Mouse (Mus musculus) ovary, adult 18-20 months (tissue): ENCODE results near the gene Cd164.

Experiments used
- DNase-seq: peaks from one replicate; pipeline ENCODE4 v3.0.0; 2022; ENCODE audit warnings: low spot score, mixed read lengths

The Cd164 gene

GRCm38 (mm10) chr10:41500941-41501340, 18.3 kb upstream of the Cd164 start:
- no peak for DNase-seq

DNA sequence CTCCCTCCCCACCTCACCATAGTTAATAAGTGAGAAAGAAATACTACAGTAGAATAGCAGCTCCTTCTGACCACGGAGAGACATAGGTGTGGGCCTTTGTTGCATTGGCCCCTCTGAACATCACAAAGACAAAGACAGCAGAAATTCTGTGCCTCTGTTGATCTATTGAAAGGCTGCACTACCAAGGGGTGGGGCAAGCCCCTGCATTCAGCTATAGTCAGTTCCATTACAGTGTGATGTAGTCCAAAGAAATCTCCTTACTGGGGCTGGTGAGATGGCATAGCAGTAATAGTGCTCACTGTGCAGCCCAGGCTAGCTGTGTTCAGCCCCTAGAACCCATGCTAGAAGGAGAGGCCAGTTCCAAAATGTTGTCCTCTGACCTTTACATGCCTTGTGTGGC, 14.2 kb upstream of the Cd164 start:
- DNase-seq = no peak

GRCm38 (mm10) chr10:41505446-41505845, 13.8 kb upstream of the Cd164 start:
- DNase-seq = peak; percentile 50

DNA sequence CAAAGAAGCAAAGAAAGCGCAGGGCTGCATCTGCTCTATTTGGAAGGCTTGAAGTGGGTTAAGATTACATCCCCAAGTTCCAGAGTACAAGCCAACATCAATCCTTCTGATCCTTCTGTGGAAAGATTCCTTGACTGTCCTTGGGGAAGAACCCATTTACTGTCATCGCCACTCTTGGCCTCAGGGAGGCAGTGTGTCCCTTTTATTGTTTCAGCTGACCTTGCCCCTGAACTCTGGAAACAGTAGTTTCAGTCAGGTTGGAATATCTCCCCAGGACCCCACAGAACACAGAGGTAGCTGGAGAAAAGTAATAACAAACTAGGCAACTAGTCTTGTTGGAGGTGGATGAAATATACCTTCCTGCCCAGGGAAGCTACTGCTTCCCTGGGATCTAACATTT, 10.1 kb upstream of the Cd164 start:
- no peak for DNase-seq

- DNase-seq = no peak
These were observed 4.9 kb upstream of the Cd164 start for GRCm38 (mm10) chr10:41514301-41514700.

- no peak for DNase-seq
These were observed 4.3 kb upstream of the Cd164 start for GRCm38 (mm10) chr10:41514921-41515320.

DNA sequence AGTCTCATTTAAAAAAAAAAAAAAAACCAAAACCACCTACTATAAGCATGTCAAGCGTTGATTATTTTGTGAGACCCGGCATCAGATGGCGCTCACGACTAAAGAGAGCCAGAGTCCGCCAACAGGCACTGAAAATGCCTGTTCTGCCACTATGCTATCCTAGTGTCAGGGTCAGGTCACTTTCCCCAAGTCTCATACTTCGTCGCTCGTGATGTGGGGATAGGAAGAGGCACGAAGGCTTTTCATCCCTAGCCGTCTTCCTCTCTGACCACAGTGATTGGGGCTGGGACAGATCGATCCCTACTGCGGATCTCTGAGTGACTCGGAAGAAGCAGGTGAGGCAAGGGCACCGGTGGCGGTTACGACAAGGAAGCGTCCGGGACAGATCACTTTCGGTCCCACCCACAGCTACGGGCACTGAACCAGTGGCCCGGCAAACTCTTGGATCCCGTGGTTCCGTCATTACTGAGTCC, 670 bp upstream of the Cd164 start:
- peak; percentile 61 for DNase-seq

DNA sequence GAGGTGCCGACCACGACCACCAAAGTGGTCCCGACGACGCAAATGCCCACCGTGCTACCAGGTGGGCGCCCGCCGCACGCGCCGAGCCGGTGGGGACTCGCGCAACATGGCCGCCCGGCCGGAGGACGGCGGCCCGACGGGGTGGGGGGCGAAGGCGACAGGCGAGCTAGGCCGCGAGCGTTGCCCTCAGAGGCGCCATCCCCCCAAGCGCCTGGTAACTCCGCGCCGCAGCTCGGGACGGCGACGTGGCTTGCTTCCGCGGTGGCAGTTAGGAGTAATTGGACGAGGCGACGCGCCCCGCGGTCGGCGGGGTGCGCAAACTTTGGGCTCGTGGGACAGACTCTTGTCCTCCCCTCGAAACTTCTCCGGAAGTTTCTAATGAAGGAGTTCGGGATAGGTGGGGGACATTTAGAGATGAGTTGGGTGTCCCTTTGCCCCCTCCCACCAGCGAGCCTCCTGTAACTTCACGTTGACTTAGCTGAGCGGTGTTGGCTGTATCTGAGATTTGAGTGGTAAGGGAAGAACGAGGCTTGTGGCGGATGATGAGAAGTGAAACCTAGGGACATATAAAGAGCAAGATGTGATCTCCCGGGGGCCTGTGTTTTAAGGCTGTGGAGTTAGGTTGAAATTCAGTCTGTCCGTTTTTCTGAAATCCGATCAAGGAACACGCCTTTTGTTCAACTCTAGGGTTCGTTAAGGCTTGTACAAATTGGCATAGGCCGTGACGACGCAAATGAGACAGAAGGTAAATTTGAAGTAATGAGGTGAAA, 611 bp downstream of the Cd164 start:
- DNase-seq = no peak

GRCm38 (mm10) chr10:41520410-41520673, 1.1 kb downstream of the Cd164 start:
- DNase-seq = no peak

- DNase-seq = no peak
These were observed 4.2 kb downstream of the Cd164 start for GRCm38 (mm10) chr10:41523386-41523785.

GRCm38 (mm10) chr10:41525696-41526095, 6.5 kb downstream of the Cd164 start:
- no peak for DNase-seq

GRCm38 (mm10) chr10:41529972-41530371, 10.8 kb downstream of the Cd164 start:
- no peak for DNase-seq

- no peak for DNase-seq
These were observed 16.8 kb downstream of the Cd164 start for GRCm38 (mm10) chr10:41535991-41536390.

- DNase-seq = no peak
These were observed 17.5 kb downstream of the Cd164 start for GRCm38 (mm10) chr10:41536714-41537113.

DNA sequence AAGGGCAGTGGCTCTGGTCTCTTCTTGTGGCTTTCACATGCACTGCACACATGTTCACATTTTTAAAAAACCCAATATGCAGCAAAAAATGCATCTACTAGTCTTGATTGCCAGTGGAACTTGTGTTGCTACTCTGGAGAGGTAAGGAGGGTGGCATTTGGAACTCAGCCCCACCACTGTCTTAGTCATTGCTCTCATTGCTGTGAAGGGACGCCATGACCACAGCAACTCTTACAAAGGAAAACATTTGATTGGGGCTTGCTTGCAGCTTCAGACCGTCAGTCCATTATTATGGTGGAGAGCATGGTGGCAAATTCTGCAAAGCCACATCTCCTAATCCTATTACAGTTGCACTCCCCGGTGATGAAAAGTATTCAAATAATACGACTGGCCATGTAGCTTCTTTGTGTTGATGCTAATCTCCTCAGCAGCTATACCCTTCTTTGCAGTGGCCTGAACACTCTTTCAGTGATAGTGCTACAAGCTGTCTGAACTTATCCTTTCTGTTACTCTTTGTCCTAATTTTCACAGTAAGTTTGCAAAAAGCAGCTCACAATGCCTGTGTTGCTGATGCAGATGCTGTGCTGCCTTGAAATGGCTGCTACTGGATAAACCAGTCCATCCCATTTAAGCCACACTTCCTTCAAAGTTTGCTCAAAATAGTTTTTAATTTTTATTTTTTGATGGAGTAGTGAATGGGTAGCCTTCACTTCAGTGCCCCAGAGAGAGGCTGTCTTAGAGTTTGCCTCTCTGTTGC, 18.2 kb downstream of the Cd164 start:
- DNase-seq = no peak

DNA sequence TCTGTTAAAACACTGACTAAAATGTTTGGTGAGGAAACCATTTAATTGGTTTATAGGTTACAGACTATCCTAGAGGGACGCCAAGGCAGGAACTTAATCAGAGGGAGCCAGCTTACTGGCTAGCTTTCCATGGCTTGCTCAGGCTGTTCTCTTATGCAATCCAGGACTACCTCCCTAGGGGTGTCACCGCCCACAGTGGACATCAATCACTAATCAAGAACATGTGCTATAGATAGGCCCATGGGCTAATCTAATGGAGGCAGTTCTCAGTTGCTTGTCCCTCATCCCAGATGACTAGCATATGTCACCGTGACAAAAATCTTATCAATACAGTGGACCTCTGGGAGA, 18.7 kb downstream of the Cd164 start:
- DNase-seq = no peak

DNA sequence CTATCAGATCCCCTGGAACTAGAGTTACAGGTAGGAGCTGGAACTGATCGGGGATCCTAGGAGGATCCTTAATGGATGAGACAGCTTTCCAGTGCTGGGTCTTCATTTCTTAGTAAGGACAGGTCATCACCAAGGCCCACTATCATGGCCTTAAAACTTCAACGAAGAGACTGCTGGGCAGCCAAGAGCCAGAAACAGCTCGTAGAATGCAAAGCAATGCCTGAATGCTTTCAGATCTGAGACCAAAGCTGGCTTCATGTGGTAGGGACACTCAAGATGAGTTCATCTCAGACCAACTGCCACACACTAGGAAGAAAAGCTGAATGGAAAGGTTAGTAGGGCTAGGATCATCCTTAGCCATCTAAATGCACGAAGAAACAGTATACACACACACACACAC, 19.8 kb downstream of the Cd164 start:
- DNase-seq = no peak

- no peak for DNase-seq
These were observed 22.8 kb downstream of the Cd164 start for GRCm38 (mm10) chr10:41542057-41542456.

- no peak for DNase-seq
These were observed 24.2 kb downstream of the Cd164 start for GRCm38 (mm10) chr10:41543439-41543838.

DNA sequence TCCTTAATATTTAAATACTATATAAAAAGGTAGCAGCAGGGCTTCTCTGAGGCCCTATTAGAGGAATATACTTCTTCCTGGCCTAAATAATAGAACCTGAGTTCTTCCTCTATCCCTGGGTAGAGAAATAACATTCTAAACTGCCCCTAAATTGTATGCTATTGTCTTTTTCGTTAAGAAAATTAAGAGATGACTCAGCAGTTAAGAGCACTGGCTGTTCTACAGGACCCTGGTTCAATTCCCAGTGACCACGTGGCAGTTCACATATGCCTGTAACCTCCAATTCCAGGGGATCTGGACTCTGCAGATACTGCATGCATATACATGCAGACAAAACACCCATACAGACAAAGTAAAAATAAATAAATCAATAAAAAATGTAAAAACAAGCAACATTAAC, 24.6 kb downstream of the Cd164 start:
- no peak for DNase-seq

DNA sequence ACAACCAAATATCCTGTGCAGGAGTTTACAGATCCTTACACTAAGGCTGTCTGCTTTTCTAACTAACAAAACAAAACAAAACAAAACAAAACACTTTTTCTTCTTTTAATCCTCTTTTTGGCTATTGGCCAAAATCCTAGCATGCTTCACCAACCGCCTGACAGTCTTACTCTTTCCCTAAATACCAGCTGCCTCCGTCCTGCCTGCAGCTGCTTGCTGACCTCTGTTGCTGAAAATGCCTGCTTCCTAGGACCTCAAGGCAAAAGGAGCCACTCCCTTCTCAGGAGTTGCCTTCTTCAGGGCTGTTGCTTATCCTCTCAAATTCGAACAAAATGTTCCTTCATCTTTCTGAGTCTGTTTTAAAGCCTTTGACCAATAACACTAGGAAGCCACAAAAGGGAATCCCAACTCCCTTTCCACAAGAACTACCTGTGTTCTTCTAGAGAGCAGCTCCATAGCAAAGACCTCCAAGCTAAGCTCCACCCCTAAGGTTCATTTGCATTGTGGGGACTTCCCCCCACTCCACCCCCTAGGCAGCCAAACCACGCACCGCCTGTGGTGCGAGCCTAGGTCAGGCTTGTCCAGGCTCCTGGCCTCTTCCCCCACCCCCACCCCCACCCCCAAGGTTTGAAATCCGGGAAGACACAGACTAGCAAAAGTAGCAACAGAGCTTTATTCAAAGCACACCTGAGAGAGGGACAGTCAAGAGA, 25.4 kb downstream of the Cd164 start:
- DNase-seq = no peak

GRCm38 (mm10) chr10:41545224-41545755, 26.1 kb downstream of the Cd164 start:
- DNase-seq = no peak
